Mouse (Mus musculus) cerebellum, adult 18-20 months (tissue): ENCODE measurements around the gene Pabpc4.

Experiments used
- DNase-seq, 2 experiments: peaks; one replicate each; pipeline ENCODE4 v3.0.0; 2021

The Pabpc4 gene

DNA sequence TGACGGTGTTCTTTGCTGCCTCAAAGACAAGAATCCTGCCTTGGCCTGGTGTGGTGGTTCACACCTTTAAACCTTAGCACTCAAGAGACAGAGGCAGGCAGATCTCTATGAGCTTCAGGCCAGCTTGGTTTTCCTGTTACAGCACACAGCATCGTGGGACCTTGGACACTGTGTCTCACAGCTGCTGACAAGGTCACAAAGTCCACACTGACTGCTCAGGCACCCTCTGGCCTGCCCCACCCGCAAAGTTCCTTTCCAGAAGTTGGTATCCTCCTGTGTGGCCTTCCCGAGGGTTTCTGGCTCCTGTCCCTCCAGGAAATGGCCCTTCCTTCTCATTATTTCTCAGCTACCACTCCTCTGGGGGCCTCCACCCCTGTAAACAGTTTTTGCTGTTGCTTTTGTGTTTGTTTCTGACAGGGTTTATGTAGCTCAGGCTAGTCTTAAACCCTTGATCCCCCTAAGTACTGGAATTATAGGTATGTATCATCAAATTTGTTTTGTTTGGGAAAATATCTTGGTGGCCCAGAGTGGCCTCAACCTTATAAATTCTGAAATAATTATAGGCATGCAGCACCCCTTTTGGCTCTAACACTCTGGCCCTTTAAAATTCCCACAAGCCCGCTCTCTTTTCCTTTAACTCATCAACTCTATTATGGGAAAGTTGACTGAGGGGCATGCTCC lies at the start of gene Pabpc4:
Gene Pabpc4, plus strand, starts transcription at position 631 of the 681 bp plus-strand sequence.
- DNase-seq: no peak

DNA sequence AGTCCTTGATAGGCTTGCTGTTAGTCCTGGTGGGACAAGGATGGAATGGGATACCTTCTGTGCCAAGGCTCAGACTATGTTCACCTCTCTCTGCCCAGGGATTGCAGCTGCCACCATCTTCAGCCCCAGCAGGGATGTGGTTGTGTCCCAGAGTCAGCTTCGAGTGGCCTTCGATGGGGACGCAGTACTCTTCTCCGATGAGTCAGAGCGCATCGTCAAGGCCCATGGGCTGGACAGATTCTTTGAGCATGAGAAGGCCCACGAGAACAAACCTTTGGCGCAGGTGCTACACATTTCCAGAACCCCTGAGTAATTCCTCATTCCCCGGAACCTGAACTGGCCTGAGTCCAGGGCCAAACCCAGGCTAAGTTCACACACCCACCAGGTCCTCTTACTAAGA lies 48.2 kb upstream of the Pabpc4 start:
- DNase-seq: no peak

DNA sequence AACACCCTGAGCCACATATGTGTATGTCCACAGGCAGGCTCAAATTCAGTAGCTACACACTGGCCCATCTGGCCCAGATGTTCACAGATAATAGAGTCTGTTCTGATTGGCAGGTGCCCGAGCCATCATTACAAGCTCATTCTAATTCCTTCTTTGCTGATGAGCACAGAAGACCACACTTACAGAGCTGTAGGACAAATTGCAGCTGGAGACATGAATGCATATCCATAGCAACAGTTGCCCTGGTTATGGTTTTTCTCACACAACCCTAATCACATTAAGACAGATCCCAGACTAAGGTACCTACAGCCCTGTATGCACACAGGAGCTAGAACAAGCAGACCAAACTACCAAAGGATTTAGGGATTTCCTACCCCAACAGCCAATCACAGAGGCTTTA lies 46.8 kb upstream of the Pabpc4 start:
- no peak for DNase-seq

DNA sequence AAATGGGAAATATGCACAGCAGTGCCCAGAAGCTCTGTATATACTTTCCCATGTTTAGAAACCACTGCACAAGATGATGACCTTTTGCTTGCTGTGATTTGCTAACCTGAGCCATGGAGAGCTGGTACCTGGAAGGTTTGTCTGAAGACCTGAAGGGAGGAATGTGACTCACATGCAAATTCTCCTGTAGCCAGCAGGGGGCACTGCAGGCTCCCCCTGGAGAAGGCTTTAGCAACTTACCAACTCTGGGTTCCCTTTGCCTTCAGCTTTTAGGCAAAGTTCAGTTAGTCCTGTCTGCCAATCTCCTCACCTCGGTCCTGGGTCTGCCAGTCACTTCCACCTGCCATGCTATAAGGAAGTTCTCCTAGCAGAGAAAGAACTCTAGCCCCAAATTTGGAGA lies 45.4 kb upstream of the Pabpc4 start:
- DNase-seq: peak; percentile 54 to 69

DNA sequence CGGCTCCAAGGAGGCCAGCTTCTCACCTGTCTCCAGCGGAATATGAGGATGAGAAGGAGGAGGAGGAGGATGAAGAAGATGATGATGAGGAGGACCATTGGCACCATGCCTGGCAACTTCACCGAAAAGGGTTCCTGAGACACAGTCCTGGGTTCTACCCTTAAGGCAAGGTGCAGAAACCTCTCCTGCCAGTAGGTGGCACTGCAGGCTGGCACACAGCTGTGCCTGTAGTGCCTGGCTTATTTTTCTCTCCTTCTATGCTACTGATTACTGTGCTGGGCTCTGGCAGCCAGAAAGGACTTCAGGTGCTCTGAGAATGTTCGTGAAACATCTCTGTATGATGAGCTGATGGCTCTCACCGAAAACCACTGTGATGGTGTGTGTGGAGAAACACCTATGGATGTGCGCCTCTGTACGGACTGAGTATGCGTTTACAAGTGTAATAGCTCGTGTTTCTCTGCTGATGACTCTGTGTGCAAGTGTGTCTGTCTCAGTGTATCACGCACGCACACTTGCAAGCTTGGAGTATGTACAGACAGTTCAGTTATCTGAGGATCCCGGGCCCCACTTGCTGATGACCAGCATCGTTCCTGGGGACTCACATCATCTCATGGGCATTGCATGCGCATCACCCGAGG lies 42.3 kb upstream of the Pabpc4 start:
- peak; percentile 71 to 80 for DNase-seq

DNA sequence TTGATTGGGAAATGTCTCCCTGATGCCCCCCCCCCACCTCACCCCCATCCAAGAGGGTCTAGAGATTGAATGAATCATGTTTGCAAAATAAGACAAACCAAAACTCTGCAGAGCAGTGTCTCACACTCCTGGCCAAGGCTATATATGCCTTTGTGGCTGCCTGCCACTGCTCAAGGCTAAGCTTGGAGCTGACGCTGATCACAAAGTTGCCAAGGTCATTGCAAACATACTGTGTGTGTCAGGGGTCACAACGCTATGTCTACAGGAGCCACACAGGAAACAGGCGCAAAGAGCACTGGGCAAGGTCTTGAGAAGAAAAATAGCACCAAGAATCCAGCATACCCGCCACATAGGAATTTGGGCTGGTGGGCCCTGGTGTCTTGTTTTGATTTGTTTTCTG lies 41.5 kb upstream of the Pabpc4 start:
- no peak for DNase-seq

DNA sequence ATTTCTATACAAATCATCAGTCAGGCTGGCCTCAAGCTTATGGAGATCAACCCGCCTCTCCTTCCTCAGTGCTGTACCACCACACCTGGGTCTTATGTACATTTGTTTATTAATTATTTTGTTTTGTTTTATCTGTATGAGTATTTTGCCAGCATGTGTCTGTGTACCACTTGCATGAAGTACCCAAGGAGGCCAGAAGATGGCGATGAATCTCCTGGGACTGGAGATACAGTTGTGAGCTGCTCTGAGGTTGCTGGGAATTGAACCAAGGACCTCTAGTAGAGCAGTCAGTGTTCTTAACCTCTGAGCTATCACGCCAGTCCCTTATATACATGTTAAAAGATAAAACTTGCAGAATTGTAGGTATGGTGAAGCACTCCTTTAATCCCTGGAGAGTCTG lies 38.8 kb upstream of the Pabpc4 start:
- no peak for DNase-seq

DNA sequence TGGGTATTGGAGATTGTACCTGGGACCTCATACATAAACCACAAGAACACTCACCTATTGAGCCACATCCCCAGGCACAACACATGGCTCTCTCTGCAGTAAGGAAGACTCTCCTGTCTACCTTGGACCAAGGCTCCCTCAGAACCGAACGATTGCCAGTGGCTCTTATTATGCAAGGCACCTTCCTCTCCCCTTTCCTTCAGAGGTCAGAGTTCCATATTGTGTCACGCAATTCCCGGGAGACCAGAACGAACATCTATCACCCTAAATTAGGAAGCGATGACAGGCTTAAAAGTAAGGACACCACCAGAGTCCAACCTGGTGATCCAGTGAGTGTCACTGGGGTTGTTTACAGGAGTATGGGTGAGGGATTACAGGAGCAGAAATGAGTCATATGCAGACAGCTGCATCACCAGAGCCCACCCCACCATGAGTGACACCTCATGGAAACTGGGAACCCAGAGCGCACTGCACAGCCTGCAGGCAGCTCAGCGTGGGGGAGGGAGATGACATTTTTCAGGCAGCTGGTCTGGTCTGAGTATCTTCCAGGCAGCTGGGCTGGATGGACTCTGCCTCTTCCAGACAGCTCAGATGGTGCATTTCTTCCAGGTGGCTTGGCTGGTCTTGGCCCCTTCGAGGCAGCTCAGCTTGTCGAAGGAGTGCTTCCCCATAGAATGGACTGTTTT lies 36.3 kb upstream of the Pabpc4 start:
- DNase-seq: no peak

DNA sequence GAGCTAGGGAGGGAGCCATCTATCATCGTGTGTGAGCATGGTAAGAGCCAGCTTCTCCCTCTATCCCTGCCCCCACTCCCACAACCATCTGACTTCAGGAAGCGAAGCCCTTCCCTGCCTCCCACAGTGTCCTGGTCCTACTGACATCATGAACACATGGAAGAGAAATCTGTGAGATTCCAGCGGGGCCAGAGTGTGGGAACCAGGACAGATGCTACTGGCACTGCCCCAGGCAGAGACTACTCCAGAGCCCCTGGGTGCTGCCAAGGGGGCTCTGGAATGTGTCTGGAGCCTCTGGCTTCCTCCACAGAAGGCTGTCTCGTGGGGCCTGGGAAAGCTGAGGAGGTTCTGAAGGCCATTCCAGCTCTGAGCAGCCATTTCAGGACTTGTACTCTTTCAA lies 34.4 kb upstream of the Pabpc4 start:
- DNase-seq: no peak

DNA sequence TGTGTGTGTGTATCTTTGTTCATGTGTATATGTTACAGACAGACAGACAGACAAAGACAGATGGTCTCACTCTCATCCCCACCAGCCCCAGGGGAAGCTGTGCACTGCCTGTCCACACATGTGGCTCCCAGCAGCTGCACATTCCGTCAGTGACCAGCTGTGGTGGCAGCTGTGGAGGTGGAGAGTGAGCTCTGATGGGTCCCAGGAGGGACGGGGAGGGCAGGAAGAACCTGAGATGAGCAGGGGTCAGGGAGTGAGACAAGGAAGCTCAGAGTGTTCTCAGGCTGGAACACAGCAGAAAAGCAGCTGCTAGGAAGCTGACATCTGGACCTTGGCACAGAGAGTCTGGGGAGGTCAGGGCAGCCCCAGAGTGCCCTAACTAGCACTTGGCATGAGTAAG lies 33.9 kb upstream of the Pabpc4 start:
- no peak for DNase-seq

DNA sequence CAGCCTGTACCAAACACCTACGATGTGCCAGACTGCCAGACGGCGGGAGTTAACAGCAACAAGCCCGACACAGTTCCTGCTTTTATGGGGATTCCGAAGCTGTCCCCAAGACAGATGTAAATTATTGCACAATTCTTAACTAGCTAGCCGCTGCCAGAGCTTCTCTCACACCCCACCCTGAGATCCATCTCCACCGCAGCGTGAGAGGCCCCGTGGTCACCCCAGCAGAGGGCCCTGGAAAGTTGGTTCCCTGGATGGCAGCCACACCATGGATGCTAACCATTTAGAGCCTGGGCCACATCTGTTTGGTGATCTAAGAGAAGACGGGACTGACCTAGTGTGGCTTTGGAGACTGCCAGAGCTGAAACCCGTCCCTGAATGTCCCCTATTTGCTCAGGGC lies 33.0 kb upstream of the Pabpc4 start:
- no peak for DNase-seq

DNA sequence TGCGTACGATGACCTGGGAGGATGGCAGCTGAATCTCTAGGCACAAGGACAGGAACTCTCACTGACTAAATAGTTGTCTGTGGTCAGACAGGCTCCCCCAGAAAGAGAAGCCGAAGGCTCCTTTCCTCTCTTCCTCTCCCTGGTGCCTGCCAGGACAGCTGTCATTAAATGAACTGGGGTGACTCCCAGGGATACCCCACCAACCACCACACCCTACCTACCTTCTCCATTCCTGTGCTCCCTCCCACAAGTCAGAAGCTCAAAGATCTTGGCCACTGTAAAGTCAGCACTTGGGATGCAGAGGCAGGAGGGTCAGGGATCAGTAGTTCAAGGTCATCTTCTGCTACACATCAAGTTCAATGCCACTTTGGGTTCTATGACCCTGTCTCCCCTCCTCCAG lies 29.3 kb upstream of the Pabpc4 start:
- DNase-seq: no peak

DNA sequence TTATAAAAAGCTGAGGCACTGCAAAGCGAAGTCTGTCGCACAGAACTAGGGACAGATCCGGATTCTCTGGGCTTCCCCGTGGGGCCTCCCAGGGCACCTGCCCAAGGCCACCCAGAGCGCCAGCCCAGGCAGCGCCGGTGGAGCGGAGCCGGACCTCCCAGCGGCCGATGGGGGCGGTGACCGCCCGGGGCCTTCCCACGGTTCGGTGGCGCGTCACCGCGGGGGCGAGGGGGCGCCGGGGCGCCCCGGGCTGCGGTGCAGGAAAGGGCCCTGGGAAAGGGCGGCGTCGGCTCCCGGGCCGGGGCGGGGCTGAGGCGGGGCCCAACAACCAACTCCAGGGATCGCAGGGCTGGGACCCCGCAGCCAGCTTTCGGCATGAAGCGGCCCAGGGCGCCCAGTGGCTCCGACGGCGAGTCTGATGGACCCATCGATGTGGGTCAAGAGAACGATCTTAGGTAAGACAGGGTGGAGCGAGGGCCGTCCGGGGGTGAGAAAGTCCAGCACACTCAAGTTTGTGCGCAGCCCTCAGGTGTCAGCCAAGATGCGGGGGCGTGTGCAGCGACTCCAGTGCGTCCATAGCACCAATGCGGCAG lies 28.6 kb upstream of the Pabpc4 start, which contains the start of gene Heyl:
Gene Heyl, plus strand, starts transcription at position 65 of the 593 bp plus-strand sequence.
- DNase-seq: no peak

DNA sequence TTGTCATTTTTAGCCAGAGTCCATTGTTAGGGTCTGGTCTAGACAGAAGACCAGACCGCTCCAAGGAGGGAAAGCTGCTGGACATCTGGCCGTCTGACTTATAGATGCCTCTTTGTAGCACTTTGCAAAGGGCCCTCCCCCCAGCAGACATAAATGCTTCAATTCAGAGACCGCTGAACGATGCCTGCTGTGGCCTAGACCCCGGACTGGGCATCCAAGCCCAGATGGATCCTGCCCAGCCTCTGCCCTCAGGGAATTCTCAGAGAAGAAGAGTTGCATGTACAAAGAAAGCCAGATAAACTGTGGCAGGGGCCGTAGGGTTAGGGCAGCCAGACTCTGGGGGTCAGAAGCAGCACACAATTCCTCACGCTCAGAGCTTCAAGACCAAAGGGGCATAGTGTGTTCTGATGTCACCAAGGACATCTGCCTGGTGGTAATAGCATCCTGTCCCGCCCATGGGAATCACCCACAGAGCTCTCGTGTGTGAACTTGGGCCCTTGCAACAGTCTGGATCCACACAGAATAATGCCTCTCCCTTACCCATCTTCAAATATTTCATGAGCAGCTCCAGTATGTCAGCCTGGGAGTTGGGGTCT lies 26.2 kb upstream of the Pabpc4 start:
- no peak for DNase-seq

DNA sequence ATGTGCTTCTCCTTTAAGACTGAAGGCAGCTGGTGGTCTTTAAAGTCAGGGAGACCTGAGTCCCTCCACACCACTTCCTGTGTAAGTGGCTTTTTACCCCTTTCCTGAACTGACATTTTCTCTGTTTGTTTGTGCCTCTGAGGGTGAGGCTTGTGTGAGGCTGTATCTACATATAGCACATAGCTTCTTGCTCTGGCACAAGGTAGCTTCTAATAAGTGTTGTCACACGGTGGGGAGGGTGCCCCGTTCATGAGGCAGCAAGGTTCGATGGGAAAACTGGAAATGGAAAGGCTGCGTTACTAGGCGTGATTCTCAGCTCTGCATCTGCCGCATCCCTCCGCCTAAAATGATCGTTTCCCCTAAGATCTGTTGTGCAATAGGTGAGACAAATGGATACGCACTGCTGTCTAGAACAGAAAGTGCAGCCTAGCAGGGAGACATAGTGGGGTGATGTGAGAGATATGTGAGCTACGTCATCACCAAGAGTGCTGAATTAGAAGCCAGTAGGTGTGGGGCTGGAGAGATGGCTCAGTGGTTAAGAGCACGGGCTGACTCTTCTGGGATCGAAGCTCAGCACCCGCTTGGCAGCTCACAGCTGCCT lies 25.6 kb upstream of the Pabpc4 start:
- no peak for DNase-seq

DNA sequence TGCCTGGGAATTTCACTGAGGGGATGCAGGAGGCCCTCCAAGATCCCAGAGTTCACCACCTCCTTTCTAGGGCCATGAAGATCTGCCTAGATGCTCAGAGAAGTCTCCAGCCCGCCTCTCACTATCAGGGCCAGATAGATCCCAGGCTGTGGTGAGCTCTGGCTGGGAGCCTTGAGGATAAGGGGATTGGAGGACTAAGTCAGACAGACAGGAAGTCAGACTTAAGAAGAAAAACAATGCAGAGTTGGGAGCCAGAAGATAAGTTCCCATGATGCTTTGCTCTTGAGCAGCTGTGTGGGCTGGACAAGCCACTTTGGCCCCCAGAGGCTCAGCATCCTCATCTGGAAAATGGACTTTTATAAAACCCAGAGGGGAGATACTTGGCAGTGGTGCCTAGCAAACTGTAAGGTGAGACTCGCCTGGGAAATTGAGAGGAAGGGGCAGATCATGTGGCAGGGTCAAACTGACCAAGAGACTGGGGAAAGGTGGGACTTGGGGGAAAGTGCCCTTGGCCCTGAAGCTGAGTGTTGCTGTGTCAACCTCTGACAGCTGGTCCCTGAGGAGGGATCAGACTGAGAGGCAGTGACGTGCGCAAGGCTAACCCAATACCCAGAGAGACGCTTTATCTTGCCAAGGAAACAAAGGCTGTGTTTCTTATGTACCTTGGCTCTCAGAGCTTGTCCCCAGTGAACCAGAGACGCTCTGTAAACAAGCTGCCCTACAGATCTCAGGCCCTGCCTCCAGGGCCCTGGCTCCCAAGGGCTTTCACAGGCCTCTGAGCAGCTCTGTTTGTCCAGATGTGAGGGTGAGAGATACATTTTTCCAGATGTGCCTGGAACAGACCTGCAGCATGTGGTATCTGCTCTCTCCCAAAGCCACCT lies 24.5 kb upstream of the Pabpc4 start:
- no peak for DNase-seq

DNA sequence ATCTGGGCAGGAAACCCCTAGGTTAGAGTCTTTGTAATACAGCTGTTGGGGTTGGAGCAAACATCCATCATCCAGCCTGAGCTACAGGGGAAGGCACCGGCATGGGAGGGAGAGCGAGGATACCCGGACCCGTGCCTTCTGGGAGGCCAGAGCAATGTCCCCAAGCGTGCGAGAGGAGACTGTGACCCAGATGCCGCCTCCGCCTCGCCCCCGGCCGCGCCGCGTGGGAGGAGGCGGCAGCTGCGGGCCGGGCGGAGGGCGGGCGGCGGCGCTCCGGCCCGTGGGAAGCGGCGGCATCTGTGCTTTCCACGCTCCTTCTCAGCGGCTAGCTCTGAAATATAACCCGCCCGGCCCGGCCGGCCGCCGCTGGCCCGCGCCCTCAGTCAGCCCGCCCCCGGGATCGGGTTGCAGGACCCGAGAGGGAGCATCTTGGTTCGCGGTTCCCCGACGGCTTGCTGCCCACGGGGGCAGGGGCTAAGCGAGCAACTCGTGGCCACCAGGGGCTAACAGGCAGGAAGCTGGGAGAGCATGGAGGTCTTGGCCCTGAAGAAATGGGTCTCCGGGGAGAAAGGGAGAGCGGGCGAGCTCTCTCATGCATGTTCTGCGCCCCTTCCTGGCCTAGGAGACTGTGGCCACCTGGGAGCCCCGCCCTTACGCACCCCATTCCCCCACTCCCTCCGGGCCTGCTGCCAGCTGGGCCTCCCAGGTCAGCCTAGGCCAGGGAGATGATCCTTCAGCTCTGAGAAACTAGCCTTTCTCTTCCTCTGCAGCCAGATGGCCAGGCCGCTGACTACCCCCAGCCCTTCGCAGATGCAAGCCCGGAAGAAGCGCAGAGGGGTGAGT lies 22.6 kb upstream of the Pabpc4 start:
- DNase-seq: no peak

DNA sequence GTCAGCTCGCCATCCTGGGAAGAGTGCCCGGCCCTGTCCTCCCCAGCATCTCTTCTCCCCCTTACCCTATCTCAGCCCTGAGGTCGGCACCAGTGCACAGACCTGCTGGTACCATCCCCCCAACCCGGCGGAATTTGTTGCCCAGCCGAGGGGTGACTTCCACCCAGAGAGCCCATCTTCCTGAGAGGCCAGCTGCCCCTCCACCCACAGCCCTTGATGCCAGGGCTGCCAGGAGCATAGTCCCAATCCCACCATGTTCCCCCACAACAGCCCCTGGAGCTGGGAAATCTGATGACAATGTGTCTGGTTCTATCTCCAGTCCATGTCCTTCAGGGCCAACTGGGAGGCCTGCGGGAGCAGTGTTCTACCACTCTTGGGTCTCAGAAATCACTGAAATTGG lies 15.9 kb upstream of the Pabpc4 start:
- no peak for DNase-seq

DNA sequence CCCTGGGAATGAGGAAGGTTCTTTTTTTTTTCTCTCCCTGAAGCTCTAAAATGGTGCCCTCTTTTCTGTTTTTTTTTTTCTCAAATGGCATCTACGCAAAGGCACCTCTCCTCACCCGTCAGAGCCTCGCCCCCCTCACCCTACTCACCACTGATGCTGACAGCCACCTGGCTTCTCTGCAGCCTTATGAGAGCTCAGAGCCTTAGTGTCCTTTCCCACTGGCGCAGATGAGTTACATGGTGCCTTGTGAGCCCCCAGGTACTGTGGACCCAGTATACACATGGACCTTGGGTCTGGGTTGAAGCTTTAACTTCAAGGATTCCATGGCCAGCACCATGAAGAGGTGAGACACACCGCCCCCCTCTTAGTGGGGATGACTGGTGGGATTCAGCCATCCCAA lies 15.5 kb upstream of the Pabpc4 start:
- no peak for DNase-seq

DNA sequence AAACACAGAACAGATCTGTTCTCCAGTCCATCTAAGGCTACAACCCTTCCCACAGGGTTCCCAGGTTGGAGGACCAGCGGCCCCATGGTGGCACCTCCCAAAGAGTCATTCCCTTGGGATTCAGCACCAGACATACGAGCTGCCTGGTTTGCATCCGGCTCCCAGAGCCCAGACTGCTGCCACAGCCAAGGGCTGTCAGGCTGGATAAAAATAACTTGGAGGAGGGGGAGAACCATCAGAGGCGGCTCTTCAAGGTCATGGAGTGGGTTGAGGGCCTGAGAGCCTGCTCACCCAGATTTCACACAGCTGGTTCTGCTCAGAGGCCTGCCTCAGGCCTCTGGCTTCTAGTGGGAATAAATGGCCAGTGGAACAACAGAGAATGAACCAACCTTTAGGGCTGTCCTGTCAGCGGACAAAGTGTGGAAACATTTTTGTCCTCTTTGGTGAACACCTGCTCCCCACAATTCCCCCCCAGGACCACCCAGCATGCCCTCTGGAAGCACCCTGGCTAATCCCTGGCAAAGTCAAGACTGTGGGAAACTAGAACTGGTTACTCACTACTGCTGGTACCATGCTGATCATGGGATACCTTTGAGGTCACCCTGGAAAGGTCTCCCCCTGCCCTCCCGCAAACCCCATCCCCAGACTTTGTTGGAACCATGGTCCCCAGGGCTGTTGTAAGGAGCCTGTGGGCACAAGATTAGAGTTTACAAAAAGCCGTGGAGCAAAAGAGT lies 14.8 kb upstream of the Pabpc4 start:
- no peak for DNase-seq
